Mouse (Mus musculus) cerebellum, postnatal 4 days (tissue): Measurements from ENCODE around the gene Shisa2.
A peak's percentile ranks its signal among the peaks of the same experiment; 100 is the strongest.

Source experiments
- DNase-seq, 2 experiments: peaks; one replicate each; pipeline ENCODE4 v3.0.0; 2022; ENCODE audit warnings: low spot score in 2 of 2, mixed read lengths in 1 of 2

Gene Shisa2

GRCm38 (mm10) chr14:59632067-59632466 is 7.0 kb downstream of the Shisa2 start:
- no peak for DNase-seq

GRCm38 (mm10) chr14:59633295-59633898 is 8.3 kb downstream of the Shisa2 start:
- DNase-seq = no peak

- DNase-seq = no peak
Observed at GRCm38 (mm10) chr14:59633988-59634387, 8.9 kb downstream of the Shisa2 start.

GRCm38 (mm10) chr14:59638906-59639703 is 14.0 kb downstream of the Shisa2 start:
- no peak for DNase-seq

GRCm38 (mm10) chr14:59641856-59642255 is 16.7 kb downstream of the Shisa2 start:
- DNase-seq = no peak

GRCm38 (mm10) chr14:59643582-59643981 is 18.5 kb downstream of the Shisa2 start:
- DNase-seq = no peak

GRCm38 (mm10) chr14:59644166-59644565 is 19.1 kb downstream of the Shisa2 start:
- no peak for DNase-seq

- DNase-seq = no peak
Observed at GRCm38 (mm10) chr14:59644896-59645295, 19.8 kb downstream of the Shisa2 start.

GRCm38 (mm10) chr14:59646826-59647697 is 22.0 kb downstream of the Shisa2 start:
- DNase-seq = no peak

- no peak for DNase-seq
Observed at GRCm38 (mm10) chr14:59648611-59649010, 23.5 kb downstream of the Shisa2 start.

GRCm38 (mm10) chr14:59649337-59649736 is 24.2 kb downstream of the Shisa2 start:
- DNase-seq = peak in 1 of 2 experiments; percentile 22

GRCm38 (mm10) chr14:59656591-59656990 is 31.5 kb downstream of the Shisa2 start:
- DNase-seq = no peak

GRCm38 (mm10) chr14:59657098-59657497 is 32.0 kb downstream of the Shisa2 start:
- DNase-seq = no peak

GRCm38 (mm10) chr14:59672893-59673515 is 47.9 kb downstream of the Shisa2 start:
- DNase-seq = no peak

- DNase-seq = no peak
Observed at GRCm38 (mm10) chr14:59674556-59674955, 49.4 kb downstream of the Shisa2 start.

GRCm38 (mm10) chr14:59675330-59675729 is 50.2 kb downstream of the Shisa2 start:
- DNase-seq = no peak

- DNase-seq = no peak
Observed at GRCm38 (mm10) chr14:59677598-59678003, 52.5 kb downstream of the Shisa2 start.
